Mouse (Mus musculus) C2C12 (cell line): Measurements from ENCODE around the gene Uap1.

Experiments
- CTCF ChIP-seq: IDR thresholded peaks from one replicate; pipeline ENCODE4 v1.5.1; 2011; ENCODE audit not compliant: control insufficient read depth, insufficient read depth, insufficient read length
- MAX ChIP-seq: IDR thresholded peaks from one replicate; pipeline ENCODE4 v1.6.1; 2011; ENCODE audit warnings: mild to moderate bottlenecking, control low read depth
- MYOD1 ChIP-seq: IDR thresholded peaks from one replicate; pipeline ENCODE4 v1.6.1; 2011; ENCODE audit warnings: low read depth; ENCODE audit not compliant: control insufficient read depth, insufficient read length
- MYOG ChIP-seq: IDR thresholded peaks from one replicate; pipeline ENCODE4 v1.6.1; 2011; ENCODE audit not compliant: control insufficient read depth, insufficient read length; ENCODE audit errors: extremely low read depth
- USF1 ChIP-seq: IDR thresholded peaks from one replicate; pipeline ENCODE4 v1.6.1; 2011; ENCODE audit warnings: low read depth, mild to moderate bottlenecking, control low read depth, moderate library complexity

DNA sequence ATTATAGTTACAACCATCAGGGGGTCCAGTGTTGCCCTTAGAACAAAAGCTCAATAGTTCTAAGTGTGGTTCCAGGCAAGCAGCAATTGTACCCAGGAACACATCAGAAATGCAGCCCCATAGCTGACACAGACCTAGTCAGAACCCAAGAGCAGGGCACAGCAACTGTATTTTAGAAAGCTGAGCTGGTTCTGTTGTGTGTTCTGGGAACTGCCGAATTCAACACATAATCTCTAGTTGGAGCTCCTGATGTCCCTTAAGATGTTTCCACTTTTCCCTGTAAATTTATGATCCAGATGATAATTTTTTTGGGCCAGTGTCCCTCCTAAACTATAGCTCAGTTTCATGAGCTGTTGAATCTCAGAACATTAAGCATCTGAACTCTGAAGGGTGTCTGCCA lies 17.2 kb upstream of the Uap1 start:
- TF ChIP-seq CTCF (no peak), USF1 (no peak), MAX (no peak), MYOD1 (no peak), MYOG (no peak)
